Mouse (Mus musculus) midbrain, embryonic 16.5 days (tissue): ENCODE measurements around the gene Pkp1. TPM values are rescaled to one million over a fixed set of nuclear protein-coding genes. Genes with fewer than 3 reads are reported as not detected.

ENCODE experiments used
- ATAC-seq: fragments of 200-750 bp; cut with Nextera tagmentation; 2 replicates; pipeline ENCODE4 v1.8.0; 2017; ENCODE audit warnings: moderate TSS enrichment
- H3K27ac ChIP-seq: fragments of 300-500 bp; sonication (generic); 2 replicates; pipeline ENCODE4 v1.5.1; 2014; ENCODE audit warnings: mild to moderate bottlenecking, low read length, mixed read lengths
- H3K27me3 ChIP-seq: fragments of 300-500 bp; sonication (generic); 2 replicates; pipeline ENCODE4 v1.6.1; 2014; ENCODE audit warnings: low read depth, low read length, mixed read lengths; ENCODE audit not compliant: control insufficient read depth, insufficient read depth
- H3K36me3 ChIP-seq: fragments of 300-500 bp; sonication (generic); 2 replicates; pipeline ENCODE4 v1.6.1; 2014; ENCODE audit warnings: mild to moderate bottlenecking, low read length, moderate library complexity, mixed read lengths; ENCODE audit not compliant: control insufficient read depth, insufficient read depth
- H3K4me1 ChIP-seq: fragments of 300-500 bp; sonication (generic); 2 replicates; pipeline ENCODE4 v1.6.1; 2014; ENCODE audit warnings: mild to moderate bottlenecking, low read length, mixed read lengths; ENCODE audit not compliant: control insufficient read depth, insufficient read depth
- H3K4me2 ChIP-seq: fragments of 300-500 bp; sonication (generic); 2 replicates; pipeline ENCODE4 v1.6.1; 2014; ENCODE audit warnings: mild to moderate bottlenecking, low read length, mixed read lengths
- H3K4me3 ChIP-seq: fragments of 300-500 bp; sonication (generic); 2 replicates; pipeline ENCODE4 v1.5.1; 2014; ENCODE audit warnings: low read depth, mild to moderate bottlenecking, low read length, moderate library complexity, mixed read lengths
- H3K9ac ChIP-seq: fragments of 300-500 bp; sonication (generic); 2 replicates; pipeline ENCODE4 v1.6.1; 2014; ENCODE audit warnings: low read depth, low read length, mixed read lengths
- H3K9me3 ChIP-seq: fragments of 300-500 bp; sonication (generic); replicated peaks from 2 replicates; pipeline ENCODE4 v1.6.1; 2014; ENCODE audit warnings: mild to moderate bottlenecking, low read length, mixed read lengths; ENCODE audit not compliant: control insufficient read depth, poor library complexity, severe bottlenecking
- WGBS: fragments of 180-500 bp; shearing (Covaris S2); extraction: QIAGEN DNeasy Blood & Tissue Kit; methylation state at CpG from one replicate; pipeline ENCODE4 v1.1.7; 2014; 5-methylcytosine and 5-hydroxymethylcytosine counted together
- polyA plus RNA-seq: library from polyadenylated mRNA; unstranded; fragments of >200 nt; fragmentation: Nextera tagmentation; extraction: Ambion mirVana; gene quantifications from 2 replicates; pipeline ENCODE4 v1.2.1, GENCODE M21; 2015

Pkp1 gene
- 0.06 TPM in 1 of 2 replicates, not detected in the other for polyA plus RNA-seq

DNA sequence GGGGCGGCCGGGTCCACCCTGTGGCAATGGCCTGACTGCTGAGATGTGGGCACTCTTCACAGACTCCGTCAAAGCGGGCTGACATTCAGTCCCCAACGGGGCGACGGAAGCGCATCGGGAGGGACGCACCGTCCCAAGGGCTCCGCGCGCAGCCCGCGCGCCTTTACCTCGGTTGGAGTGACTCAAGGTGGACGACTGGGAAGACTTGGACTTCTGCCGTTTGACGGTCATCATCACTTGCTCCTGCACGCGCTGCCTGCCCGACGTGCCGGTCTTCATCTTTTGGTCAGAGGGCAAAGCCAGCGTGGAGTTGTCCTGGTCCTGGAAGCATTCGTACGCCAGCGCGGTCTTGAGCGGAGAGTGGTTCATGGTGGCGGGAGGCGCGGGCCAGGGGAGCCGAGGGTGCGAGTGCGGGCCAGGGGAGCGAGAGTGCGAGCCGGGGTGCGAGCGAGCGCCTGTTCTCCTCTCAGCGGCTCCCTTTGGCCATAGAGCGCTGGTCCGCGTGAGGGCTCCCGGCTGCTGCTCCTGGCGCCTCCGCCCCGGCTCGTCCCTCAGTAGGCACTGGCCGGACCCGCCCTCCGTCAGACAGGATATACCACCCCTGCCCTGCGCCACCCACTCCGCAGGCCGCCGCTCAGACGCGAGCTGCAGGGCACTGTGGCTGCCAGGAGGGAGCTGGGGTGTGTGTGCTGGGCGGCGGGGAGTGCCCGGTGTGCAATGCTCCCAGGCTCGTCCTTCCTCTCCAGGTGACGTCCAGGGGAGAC is at the start of gene Pkp1:
Gene Pkp1 (minus strand): TSS at position 564 of the 764 bp plus-strand sequence.
- H3K27me3 ChIP-seq = peaks cover 53% of the 10 kb centered on the region
- no peak within 1 kb of the TSS for H3K9ac ChIP-seq
- H3K9me3 ChIP-seq = no peaks in the 10 kb centered on the region
- no peaks in the 10 kb centered on the region for H3K36me3 ChIP-seq
- H3K4me1 ChIP-seq = no peaks in the 10 kb centered on the region
- peak within 1 kb of the TSS; percentile 43 for H3K4me2 ChIP-seq
- WGBS = under 1% methylated on average over 50 of the region's 67 CpGs
- no peak for ATAC-seq
- no peak within 1 kb of the TSS for H3K27ac ChIP-seq
- peak within 1 kb of the TSS; percentile 23 for H3K4me3 ChIP-seq

GRCm38 (mm10) chr1:135967739-135968138 is 48.7 kb upstream of the Pkp1 start:
- Histone ChIP-seq H3K36me3 (no peaks in the 10 kb centered on the region), H3K4me1 (no peaks in the 10 kb centered on the region), H3K27me3 (no peaks in the 10 kb centered on the region), H3K9ac (no peak overlapping the region), H3K4me3 (no peak overlapping the region), H3K27ac (no peak overlapping the region), H3K9me3 (no peaks in the 10 kb centered on the region), H3K4me2 (no peak overlapping the region)
- WGBS = 81% methylated on average over 4 of the region's 4 CpGs
- no peak for ATAC-seq

DNA sequence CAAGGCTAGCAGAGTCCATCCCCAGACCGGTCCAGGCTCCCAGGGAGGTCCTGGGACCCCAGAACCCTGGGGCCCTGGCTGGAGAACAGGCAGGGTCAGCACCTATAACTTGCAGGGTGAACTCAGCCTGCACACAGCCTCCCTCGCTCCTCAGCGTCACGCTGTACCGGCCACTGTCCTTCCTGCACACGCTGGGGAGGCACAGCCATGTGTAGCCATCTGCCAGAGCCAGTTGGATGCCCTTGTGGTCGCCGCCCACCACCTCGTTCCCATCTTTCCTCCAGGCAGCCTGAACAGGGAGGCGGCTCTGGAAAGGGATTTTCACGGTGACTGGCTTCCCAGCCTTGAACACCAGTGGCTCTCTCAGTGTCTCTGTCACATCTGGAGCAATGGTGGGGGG is 45.6 kb upstream of the Pkp1 start:
- H3K4me3 ChIP-seq = no peak overlapping the region
- H3K27ac ChIP-seq = no peak overlapping the region
- H3K9ac ChIP-seq = no peak overlapping the region
- no peaks in the 10 kb centered on the region for H3K36me3 ChIP-seq
- no peaks in the 10 kb centered on the region for H3K9me3 ChIP-seq
- no peak overlapping the region for H3K4me2 ChIP-seq
- no peak for ATAC-seq
- H3K27me3 ChIP-seq = no peaks in the 10 kb centered on the region
- H3K4me1 ChIP-seq = no peaks in the 10 kb centered on the region
- 64% methylated on average over 11 of the region's 11 CpGs for WGBS

DNA sequence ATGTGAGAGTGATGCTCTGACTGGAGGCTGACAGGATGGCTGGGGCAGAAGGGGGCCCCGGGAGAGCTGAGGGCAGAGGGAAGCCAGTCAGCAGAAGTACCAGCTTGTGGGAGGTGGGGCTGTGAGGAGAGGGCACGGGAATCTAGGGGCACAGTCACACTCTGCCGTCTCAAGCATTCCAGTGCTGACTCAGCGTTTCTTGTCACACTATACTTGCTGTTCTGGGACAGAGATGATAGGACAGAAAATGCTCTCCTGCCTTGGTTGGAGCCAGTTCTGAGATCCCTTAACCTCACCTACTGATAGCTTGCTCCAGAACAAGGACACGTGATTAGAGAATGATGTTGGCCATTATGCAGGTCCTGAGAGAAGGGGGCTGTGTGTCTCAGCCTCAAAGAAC is 44.2 kb upstream of the Pkp1 start:
- ATAC-seq = no peak
- H3K4me2 ChIP-seq = no peak overlapping the region
- no peaks in the 10 kb centered on the region for H3K27me3 ChIP-seq
- no peaks in the 10 kb centered on the region for H3K9me3 ChIP-seq
- no peak overlapping the region for H3K27ac ChIP-seq
- H3K4me3 ChIP-seq = no peak overlapping the region
- H3K9ac ChIP-seq = no peak overlapping the region
- no peaks in the 10 kb centered on the region for H3K36me3 ChIP-seq
- no peaks in the 10 kb centered on the region for H3K4me1 ChIP-seq
- WGBS = 71% methylated on average over 5 of the region's 5 CpGs

- Histone ChIP-seq H3K36me3 (no peaks in the 10 kb centered on the region), H3K4me2 (no peak overlapping the region), H3K27me3 (no peaks in the 10 kb centered on the region), H3K4me3 (no peak overlapping the region), H3K4me1 (no peaks in the 10 kb centered on the region), H3K9ac (no peak overlapping the region), H3K9me3 (no peaks in the 10 kb centered on the region), H3K27ac (no peak overlapping the region)
- 50% methylated on average over 4 of the region's 4 CpGs for WGBS
- peak; percentile 56; the same call in 1 of the 2 replicates for ATAC-seq
Observed at GRCm38 (mm10) chr1:135958483-135958882, 39.5 kb upstream of the Pkp1 start.

- ATAC-seq = no peak
- Histone ChIP-seq H3K27me3 (no peaks in the 10 kb centered on the region), H3K4me1 (no peaks in the 10 kb centered on the region), H3K9ac (no peak overlapping the region), H3K4me3 (no peak overlapping the region), H3K4me2 (no peak overlapping the region), H3K9me3 (no peaks in the 10 kb centered on the region), H3K36me3 (no peaks in the 10 kb centered on the region), H3K27ac (no peak overlapping the region)
- WGBS = 62% methylated on average over 2 of the region's 2 CpGs
Observed at GRCm38 (mm10) chr1:135948871-135949270, 29.9 kb upstream of the Pkp1 start.

DNA sequence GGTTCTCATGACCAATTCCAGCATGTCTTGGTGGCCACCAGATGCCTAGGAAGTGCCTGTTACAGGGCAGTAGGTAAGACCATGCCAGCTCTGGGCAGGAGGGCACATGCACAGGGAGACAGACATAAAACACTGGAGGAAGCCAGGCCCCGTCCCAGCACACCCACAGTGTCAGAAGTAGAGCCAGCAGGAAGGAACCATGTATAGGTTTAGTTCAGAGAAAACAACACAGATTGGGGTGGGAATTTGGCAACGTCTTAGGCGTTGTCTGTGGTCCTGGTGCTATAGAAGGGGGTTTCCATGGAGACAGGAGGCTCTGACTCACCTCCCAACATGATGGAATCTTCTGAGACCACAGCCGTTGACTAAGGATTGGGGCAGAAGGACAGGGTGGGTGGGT is 27.2 kb upstream of the Pkp1 start:
- ATAC-seq = no peak
- 57% methylated on average over 4 of the region's 4 CpGs for WGBS
- Histone ChIP-seq H3K4me1 (no peaks in the 10 kb centered on the region), H3K27ac (no peak overlapping the region), H3K4me2 (no peak overlapping the region), H3K9ac (no peak overlapping the region), H3K36me3 (no peaks in the 10 kb centered on the region), H3K4me3 (no peak overlapping the region), H3K9me3 (no peaks in the 10 kb centered on the region), H3K27me3 (no peaks in the 10 kb centered on the region)

DNA sequence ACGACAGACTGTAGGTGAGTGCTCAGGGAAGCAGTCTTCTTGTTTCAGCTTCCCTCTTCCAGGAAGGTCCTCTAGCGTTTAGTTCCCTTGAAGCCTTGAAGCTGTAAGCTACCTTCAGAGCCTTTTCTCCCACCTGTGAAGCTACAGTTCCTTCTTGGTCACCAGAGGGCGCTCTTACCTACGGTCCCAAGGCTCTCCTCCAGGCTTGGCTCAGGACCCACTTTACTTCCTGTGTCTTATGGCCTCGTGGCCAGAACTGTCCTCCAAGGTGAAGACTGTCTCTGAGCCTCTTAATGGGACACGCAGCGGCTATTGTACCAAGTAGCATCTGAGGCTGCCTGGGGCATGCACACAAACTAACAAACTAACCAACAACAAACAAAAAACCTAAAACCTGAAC is 26.7 kb upstream of the Pkp1 start:
- 10% methylated on average over 7 of the region's 7 CpGs for WGBS
- Histone ChIP-seq H3K4me1 (no peaks in the 10 kb centered on the region), H3K4me2 (no peak overlapping the region), H3K9ac (no peak overlapping the region), H3K36me3 (no peaks in the 10 kb centered on the region), H3K4me3 (no peak overlapping the region), H3K27ac (no peak overlapping the region), H3K9me3 (no peaks in the 10 kb centered on the region), H3K27me3 (no peaks in the 10 kb centered on the region)
- no peak for ATAC-seq

DNA sequence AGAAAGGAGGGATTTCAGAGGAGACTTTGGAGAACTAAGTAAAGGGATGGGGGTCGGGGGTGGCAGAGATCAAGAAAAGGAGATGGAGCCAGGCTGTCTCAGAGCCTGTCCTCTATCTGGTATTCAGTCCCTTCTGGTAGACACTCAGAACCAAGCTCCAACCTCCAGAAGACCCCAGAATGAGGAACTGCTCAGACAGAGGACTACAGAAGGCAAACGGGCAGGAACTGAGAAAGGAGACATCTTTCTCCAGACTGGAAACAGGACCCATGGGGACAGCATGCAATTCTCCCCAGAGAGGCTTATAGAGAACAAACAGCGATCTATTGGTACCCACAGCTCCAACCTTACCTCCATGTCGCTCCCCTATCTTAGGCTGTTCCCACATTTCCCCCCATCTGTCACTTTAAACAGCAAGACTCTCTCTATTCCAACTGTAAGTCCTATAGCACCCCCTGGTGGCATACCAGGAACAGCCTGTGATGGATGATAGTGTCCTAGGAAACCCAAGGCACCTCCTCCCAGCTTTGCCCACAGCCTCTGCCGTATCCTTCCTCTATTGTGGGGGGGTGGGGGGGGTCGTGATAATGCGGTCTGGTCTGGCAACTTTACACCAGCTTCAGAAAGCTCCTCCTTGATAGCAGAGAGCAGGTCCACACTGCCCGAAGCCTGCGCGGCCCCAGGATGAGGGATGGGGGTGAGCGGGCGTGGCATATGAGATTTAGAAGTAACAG is 25.7 kb upstream of the Pkp1 start:
- Histone ChIP-seq H3K4me2 (peak overlapping the region; percentile 33; the same call in 1 of the 2 replicates), H3K27ac (no peak overlapping the region), H3K36me3 (no peaks in the 10 kb centered on the region), H3K4me1 (no peaks in the 10 kb centered on the region), H3K9me3 (no peaks in the 10 kb centered on the region), H3K9ac (no peak overlapping the region; the same call in 1 of the 2 replicates), H3K4me3 (no peak overlapping the region), H3K27me3 (no peaks in the 10 kb centered on the region)
- WGBS = 43% methylated on average over 12 of the region's 12 CpGs
- peak; percentile 81 for ATAC-seq
